Mouse (Mus musculus) telencephalon, adult 2 months (tissue): ENCODE results near the gene Hdac9.

ENCODE experiments used
- DNase-seq: peaks from one replicate; pipeline ENCODE4 v3.0.0-alpha.2; 2011; ENCODE audit warnings: low read depth, low spot score

Hdac9 gene

DNA sequence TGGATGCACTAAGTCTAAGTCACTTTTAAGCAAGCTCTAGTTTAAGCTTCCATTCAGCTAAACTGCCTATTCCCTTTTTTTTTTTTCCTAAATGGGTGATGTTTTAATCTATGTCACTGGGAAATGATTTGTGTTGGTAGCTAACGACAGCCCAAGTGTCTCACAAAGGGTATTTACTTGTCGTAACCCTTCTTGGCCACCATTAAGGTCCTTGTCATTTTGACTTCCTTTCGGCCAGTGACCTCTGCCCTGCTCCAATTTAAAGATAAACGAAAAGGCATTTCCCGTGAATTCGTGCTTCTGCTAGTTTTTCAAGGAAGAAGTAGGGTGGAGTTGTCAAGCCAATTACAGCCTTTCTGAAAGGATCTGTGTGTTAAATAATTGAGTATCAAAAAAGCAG, 565.0 kb downstream of the Hdac9 start:
- DNase-seq = no peak

DNA sequence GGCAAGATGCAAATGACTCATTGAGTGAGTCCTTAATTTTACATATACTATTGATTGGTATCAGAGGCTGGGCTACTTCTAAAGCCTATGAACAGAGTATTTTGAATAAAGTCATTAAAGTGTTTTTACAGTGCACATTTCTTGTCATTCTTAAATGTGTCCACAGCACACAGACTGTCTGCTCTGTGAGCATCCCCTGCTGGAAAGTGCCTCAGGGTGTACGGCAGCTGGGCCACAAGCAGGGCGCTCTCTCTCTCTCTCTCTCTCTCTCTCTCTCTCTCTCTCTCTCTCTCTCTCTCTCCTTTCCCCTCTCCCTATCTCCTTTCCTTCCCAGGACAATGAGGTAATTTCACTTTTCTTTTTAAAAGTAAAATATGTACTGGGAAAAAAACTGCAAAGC, 569.4 kb downstream of the Hdac9 start:
- no peak for DNase-seq

DNA sequence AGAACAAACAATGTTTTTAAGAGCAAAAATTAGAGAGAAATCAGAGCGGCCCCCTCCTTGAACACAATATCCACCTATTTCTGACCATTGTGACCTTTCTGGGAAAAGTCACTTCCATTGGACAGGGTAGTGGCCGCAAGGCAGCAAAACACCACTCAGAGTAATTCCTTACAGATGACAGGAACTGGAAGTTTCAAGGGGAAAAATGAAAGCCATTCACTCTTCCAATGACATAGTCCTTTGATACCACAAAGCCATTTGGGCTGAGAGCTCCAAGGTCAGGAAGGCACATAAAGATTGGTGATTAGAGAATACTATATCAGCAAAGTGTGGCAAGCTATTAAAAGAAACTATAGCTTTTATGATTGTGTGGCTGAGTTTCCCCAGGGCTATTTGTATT, 574.1 kb downstream of the Hdac9 start:
- DNase-seq = no peak

DNA sequence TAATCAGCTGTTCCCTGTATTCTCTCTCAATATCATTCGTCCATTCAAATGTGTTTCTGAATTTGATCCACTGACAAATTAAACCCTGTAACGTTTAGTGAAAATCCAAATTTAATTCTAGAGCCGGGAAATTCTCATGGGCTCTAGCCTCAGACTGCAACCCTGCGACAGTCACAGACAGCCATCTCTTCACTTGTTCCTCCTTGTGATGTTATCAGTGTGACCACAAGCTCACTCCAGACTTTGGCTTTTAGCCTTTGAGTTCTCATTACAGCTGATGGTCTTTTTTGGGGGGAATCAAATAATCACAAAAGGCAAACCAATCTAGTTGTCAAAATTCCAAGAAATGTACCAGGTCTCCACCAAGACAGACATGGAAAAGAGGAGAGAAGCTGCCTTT, 578.0 kb downstream of the Hdac9 start:
- DNase-seq = no peak

DNA sequence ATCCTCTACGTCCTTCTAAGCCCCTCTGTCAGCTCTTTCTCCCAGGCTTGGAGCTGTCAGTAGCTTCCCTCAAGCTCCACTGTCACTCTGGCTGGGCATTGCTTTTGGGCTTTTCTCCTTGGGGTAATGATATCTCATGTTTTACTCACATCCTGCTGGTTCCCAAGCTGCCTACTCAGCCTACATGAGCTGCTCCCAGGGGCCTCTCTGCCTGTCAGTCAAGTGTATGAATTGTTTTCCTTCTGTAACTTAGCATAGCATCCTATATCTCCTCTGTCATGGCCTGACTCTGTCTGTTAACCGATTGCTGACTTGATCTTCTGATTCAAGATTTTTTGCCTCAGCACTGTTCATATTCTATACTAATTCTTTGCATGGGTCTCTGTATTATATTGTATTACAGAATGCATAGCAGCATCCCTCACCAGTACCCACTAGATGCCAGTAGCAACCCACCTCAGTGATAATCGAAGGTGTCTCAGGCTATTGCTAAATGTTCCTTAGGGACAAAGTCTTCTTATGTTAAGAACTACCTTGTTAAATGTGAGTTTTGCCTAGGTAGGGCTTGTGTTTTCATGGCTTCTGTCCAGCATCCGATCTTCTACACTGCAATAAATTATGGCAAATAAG, 582.3 kb downstream of the Hdac9 start:
- no peak for DNase-seq

DNA sequence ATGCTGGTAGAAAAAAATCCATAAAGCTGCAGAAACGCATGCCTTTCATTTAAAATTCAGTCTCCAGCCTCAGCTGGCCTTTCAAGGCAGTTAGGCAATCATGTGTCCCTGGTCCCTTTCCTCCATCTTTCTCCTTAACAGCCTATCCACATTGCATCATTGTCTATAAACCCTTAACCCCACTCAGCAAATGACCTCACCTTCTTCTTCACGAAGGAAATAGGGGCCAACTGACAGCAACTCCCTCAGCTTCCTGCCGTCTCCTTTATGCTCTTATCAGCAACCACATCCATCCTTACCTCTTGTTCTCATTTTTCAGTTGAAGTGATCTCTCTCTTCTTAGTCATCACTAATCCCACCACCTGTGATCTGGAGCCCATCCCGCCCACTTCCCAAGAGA, 584.0 kb downstream of the Hdac9 start:
- DNase-seq = no peak

DNA sequence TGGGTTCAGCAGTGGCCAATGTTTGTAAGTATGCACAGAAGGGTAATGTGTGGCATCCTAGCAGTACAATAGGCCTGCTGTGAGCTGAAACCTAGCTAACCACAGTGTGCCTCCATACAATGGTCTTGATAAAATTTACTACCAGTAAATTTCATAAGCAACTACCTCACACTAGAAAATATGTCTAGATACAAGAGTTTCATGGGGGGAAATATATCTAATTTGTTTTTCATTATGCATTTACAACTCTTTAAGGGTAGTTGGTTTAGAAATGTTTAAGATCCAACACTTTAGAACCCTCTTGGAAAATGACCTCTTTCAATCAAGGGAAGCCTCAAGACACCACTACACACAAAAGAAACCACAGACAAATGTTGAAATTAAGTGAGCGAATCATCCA, 589.8 kb downstream of the Hdac9 start:
- DNase-seq = no peak

DNA sequence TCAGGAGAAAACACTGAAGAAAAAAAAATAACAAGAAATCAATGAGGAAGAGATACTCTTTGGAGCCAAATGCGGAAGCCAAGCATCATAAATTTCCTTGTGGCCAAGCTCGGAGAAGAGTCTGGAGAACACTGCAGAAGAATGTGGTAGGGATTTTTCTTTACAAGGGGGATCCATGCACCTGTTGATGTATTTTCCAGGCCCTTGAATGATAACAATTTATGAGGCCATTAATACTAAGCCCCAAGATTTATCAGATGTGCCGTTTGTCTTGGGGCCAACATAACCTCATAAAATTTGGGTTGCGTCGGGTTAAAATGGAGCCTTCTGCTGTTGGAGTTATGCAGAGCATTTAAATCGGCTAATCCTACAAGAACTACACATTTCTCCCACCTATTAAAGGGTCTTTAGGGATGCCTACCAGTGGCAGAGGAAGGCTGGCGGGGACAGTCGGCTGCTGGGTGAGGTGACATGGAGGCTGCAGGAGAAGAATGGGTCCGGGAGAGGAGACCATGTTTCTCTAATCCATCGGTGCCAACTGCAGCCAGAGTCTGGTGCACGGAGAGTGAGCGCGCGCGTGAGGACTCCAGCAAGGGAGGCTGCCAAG, 604.7 kb downstream of the Hdac9 start:
- DNase-seq = no peak

DNA sequence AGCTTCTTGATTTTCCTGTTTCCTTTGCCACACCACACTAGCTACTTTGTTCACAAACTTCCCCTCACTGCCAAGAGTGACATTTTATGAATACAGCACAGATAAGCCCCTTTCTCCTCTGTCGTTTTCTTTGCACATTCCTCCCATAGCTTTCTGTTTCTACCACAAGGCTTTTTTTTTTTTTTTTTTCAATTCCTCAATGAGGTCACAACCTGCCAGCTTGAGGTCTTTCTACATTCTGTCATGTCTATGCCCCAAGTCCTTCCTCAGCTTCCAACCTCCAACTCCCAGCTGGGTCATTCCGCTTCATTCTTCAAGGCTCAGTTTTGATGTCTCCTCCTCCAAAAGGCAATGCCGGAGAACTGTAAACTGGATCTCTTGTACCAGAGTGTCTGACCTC, 611.4 kb downstream of the Hdac9 start:
- DNase-seq = no peak

DNA sequence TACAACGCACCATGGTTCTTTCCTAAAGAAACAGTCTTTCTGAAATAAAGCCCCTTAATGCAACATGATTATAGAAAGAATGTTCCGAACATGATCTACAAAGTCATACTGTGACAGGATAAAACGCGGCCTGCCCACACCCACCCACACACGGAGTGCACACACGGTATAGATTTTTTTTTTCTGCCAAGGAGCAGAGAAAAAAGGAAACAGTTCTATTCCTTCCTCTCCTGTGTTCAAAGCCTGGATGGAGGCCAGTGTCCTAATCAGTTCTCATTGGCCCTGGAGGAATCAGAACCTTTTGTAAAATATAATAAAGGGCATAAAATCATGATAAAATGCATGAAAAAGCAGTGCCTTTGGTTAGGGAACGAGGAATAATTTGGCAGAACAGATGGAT, 624.5 kb downstream of the Hdac9 start:
- DNase-seq = no peak

DNA sequence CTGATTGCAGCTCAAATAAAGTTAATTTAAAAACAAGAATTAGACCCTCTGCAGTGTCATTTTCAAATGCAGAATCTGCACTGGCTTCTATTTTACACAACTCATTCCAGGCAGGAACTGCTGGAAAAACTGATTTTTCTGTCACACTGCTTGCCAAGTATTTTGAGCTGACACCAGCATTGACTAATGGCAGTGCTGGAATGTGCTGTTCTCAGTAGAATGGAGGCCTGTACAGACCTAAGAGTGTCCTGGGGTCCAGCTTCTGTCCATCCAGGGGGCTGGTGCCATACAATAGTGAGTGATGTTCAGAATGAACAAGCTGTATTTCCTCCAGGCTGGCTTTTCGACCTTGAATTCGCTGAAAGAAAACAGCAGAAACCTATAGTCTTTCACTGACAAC, 629.7 kb downstream of the Hdac9 start:
- DNase-seq = no peak

DNA sequence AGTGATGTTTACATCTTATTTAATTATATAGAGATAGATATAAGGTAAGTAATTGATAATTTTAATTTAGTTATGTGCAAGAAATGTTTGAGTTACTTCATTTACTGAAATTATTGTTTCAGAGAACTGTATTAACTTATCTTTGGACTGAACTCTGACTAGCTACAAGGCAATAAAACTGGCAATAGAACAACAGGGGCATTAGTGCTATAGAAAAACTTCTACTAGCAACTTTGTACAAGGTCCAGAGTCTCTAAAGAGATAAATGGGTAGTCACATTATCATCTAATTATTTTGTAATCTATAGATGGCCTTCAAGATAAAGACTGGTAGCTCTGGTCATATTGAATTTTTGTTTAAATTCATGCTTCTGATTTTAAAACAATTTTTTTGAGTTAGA, 632.0 kb downstream of the Hdac9 start:
- DNase-seq = no peak

DNA sequence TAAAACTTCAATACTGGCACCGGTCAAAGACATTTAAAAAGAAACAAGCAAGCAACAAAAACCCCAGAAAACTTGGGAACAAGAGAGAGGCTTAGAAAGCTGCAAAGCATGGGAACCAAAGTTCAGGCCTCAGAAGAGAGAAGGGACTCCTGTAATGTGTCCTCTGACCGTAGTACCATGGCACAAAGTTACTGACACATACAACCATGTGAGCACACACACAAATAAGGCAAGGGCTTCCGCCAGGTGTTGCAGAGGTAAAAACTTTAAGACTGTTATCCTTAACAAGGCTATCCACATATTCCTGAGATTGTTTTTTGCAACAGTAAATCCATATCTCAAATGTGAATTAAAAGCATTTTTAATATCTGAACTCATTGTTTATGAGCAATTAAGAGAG, 632.5 kb downstream of the Hdac9 start:
- no peak for DNase-seq

DNA sequence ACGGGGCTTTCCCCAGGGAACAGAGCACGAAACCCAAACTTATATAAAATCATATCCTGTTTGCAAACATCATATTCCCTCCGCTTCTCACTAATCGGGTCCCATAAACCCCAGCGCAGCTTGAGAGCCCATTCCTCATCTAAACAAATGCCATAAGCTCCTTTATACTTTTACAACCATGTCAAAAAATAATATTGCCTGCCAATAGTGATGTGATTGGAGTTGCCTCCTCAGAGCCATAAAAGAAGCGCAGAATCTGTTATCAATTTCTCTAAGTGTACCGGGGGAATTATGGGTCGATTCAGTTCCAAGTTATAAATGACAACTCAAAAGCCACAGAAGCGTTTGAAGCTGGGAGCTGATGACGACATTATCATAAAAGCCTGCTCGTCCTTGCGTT, 638.1 kb downstream of the Hdac9 start:
- no peak for DNase-seq

DNA sequence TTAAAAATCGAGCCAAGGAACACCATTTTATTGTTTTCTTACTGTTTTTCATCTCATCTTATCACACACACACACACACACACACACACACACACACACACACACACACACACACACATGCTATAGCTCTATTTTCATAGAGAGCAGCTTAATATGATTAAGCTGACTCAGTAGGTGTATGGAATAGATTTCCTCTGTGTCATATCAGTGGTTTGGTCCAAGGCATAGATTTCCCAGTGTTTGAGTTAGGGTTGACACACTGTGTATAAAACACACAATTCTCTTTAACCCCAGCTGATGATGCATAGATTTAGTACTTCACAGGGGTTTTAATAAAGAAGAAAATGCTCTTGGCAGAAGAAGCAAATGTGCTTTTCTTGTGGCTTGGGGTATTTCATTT, 643.1 kb downstream of the Hdac9 start:
- DNase-seq = no peak

DNA sequence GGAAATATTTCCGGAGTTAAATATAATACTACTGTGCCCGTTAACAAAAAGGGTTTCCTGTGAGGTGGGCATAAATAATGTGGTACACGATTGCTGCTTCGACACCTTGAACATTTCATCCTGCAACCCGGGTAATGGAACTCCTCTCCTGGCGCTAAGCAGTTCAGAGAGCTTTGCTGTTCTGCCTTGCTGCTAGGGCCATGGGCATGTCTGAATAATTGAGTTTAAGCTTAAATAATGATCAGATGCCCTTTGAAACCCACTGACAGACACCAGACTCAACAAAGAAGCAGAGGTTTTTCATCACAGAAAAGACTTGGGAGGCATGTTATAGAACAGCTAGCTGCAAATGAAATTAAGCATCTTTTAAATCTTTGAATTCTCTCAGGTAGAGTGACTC, 646.8 kb downstream of the Hdac9 start:
- DNase-seq = no peak

DNA sequence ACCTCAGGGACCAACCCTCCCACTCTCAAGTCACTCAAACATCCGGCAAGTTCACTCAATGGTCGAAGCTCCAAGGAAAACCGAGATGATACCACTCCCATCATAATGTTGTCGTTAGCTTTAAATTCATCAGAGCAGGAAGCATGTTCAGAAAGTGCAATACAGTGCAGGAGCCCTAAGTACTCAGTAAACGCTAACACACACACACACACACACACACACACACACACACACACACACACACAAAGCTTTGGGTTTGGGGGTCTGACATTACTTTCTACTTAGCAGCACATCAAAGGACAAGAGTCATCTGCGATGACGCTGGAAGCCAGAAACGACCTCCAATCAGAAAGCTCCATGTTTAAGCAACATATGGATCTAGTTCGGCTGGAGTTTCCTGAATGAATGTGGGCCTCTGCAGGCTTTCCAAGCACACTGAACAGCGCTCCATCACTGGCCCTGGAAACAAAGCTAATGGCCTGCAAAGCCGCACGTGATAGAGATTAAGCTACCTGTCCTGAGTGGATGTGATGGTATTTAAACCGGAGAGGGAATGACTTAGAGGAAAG, 647.3 kb downstream of the Hdac9 start:
- DNase-seq = no peak

DNA sequence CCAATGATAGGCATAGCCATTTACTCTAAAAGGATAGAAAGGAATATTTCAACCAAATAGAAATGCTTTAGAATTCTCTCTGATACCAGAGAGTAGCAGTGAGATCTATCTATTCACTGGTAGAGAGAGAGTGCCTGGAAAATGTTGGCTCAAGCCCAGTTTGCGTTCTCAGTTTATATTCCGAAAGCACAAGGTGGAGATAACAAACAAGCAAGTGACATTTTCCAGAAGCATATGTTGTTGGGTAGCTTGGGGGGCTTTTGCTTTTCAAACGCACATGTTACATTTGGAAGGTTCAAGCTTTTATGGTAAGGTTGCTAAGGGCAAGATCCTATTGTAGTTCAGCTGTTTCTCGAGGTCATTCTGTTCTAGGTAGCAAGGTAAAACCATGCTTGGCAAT, 657.2 kb downstream of the Hdac9 start:
- no peak for DNase-seq

DNA sequence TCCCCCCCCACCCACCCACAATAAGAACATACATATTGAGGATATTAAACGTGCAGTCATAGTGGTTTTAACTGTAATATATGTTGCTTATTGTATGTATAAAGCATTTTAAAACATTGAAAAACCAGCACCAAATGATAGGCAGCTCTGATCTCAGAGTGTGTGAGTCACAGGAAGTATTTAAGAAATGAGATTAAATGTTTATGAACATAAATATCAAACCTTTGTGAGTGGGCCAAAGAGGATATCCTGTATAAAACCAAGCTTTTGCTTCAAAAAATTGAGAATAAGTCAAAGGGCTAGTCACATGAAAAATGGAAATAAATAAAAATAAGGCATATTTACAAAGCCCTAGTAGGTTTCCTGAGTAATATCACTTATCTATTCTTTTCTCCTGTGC, 667.7 kb downstream of the Hdac9 start:
- DNase-seq = no peak

DNA sequence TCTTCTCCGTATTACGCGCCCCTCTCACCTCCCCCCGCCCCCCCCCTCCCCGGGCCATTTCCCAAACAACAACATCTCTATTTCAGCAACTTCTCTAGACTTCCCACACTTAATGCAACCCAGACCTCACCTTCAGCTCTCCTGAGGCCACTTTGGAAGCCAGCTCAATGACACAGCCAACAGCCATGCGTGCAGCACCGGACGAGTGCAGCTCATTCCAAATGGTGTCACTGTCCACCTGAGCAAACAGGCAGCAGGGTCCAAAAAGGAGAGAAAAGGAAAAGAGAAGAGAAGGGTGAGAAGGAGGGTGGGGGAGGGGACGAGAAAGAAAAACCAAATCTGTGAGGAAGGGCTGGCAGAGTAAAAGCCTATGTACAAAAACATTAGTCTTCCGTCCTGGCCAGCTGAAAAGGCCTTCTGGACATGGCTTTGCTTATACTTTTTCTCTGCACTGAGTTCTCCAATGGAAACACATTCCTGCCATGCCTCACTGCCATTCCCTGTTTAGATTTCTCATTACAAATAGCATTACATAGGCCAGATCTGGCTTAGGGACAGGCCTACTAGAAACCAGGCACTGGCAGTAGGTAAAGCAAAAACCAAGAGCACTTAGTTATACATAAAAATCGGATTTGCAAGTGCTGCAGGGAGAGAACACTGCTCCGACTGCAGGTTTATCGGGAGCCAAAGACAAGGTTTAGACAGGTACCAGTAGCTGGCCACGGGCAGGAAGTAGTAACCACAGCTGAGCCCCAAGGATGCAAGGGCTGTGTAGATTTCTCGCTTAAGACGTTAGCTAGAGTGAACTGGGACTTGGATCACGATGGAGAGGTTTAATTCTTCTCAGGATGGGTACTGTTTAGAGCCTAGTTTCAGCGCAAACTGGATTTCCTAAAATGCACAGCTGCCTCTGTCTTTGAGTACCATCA, 668.4 kb downstream of the Hdac9 start:
- no peak for DNase-seq

DNA sequence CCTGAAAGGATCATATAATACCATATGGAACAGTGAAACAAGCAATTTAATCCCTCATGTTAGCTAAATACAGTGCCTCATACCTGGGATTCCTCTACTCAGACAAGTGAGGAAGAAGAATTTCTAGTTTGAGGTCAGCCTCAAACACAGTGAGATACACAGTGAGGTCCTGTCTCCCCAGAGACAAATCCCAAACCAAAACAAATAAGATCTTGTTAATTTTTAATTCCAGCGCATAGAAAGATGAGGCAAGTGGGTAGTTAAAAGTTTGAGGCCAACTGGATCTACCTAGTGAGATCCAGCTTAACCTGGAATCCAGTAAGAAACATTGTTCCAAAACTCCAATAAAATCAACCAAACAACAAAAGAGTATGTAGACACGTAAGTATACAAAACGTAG, 678.1 kb downstream of the Hdac9 start:
- no peak for DNase-seq

DNA sequence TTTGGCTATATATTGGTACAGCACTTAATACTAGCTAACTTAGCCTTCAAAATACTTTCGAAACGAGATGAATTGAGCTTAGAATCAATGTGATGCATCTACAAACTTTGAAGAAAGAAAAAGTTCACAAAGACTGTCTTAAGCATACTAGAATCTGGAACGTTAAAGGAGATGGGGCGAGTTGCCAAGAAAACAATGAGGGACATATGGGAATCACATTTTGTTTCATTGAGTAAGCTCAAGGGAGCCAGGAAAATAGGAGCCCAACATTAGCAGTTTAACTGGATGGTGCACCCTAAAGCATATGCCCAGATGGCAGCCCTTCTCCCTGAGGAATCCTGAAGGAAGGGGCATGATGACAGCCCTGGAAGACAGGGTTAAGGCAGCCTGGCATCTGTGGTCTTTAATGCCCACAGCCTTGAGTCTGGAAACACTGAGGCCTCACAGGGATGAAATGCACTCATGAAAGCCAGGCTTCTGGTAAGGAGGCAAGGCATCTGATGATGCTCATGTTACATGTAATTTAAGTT, 685.2 kb downstream of the Hdac9 start:
- peak; percentile 13 for DNase-seq
